Mouse (Mus musculus): ENCODE results near the gene Cit. TPM values are rescaled to one million over a fixed set of nuclear protein-coding genes. Genes with fewer than 3 reads are reported as not detected.

Gene Cit
- polyA plus RNA-seq, 1 experiment from 2014 or later: 21.1 TPM

- 95% methylated on average over 9 of the region's 9 CpGs for WGBS
- ATAC-seq: no peak
- Histone ChIP-seq H3K36me3 (peaks cover 26% of the 10 kb centered on the region), H3K27me3 (no peaks in the 10 kb centered on the region), H3K4me3 (replicated peaks) (no peak overlapping the region), H3K27ac (no peak overlapping the region), H3K9ac (replicated peaks) (no peak overlapping the region), H3K4me1 (replicated peaks) (no peaks in the 10 kb centered on the region), H3K4me2 (replicated peaks) (no peak overlapping the region), H3K9me3 (no peaks in the 10 kb centered on the region)
Measured at GRCm38 (mm10) chr5:115884429-115884828, 39.4 kb downstream of the Cit start.

- 66% methylated on average over 5 of the region's 5 CpGs for WGBS
- H3K4me2 ChIP-seq (replicated peaks): no peak overlapping the region
- ATAC-seq: no peak
- no peak overlapping the region for H3K4me3 ChIP-seq (replicated peaks)
- H3K27ac ChIP-seq: no peak overlapping the region
- no peaks in the 10 kb centered on the region for H3K4me1 ChIP-seq (replicated peaks)
- no peaks in the 10 kb centered on the region for H3K9me3 ChIP-seq
- no peak overlapping the region for H3K9ac ChIP-seq (replicated peaks)
- H3K36me3 ChIP-seq: peaks cover 10% of the 10 kb centered on the region; the same call in 1 of the 2 replicates
- no peaks in the 10 kb centered on the region for H3K27me3 ChIP-seq
Measured at GRCm38 (mm10) chr5:115893772-115894171, 48.7 kb downstream of the Cit start.

GRCm38 (mm10) chr5:115897036-115897435 is 52.0 kb downstream of the Cit start:
- no peaks in the 10 kb centered on the region for H3K9me3 ChIP-seq
- peaks cover 5% of the 10 kb centered on the region for H3K36me3 ChIP-seq
- no peaks in the 10 kb centered on the region for H3K4me1 ChIP-seq (replicated peaks)
- H3K9ac ChIP-seq (replicated peaks): no peak overlapping the region
- 58% methylated on average over 9 of the region's 9 CpGs for WGBS
- no peak for ATAC-seq
- H3K4me3 ChIP-seq (replicated peaks): no peak overlapping the region
- no peaks in the 10 kb centered on the region for H3K27me3 ChIP-seq
- H3K4me2 ChIP-seq (replicated peaks): no peak overlapping the region
- H3K27ac ChIP-seq: no peak overlapping the region

DNA sequence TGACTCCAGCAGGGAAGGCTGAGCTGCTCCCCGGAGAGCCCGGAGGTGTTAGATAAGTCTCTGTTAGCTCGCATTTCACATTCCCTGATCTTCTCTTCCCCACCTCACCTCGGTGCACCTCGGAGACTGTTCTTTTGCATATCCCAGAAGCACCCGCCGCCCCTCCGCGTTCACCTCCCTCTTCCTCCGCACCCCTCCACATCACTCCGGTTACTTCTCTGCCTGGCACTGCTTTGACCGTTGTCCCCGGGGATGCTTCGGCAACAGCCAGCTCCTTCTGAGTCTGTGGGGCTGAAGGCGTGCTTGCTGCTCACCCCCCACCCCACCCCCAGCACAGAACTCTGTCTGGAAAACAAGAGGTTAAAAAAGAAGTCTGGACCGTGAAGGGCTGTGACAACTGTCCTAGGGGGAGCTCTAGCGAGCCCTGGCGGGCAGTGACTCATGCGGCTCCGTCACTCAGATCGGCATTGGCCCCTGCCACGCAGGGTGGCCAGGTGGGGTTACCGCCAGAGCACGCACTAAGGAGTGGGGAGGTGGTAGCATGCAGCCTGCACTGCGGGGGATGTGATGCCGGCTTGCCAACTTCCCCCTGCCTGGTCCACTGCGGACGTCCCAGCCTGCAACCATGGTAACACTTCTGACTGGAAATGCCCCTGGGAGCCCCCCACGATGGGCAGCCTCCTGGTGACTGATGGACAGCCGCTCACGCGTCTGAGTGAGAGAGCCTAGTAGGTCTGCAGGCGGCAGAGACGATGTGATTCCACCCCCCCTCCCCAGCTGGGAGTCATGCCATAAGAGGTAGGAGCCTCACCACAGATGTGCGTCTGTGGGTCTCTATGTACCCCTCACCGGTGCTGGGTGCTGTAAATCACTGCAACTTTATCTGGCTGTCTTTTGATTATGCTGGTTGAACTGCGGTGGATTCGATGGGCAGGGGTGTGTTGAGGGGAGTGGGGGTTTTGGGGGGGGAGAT is 62.2 kb downstream of the Cit start:
- H3K9ac ChIP-seq (replicated peaks): peak overlapping the region; percentile 59
- H3K36me3 ChIP-seq: no peaks in the 10 kb centered on the region
- ATAC-seq: peak; percentile 87
- peak overlapping the region; percentile 79 for H3K4me2 ChIP-seq (replicated peaks)
- no peaks in the 10 kb centered on the region for H3K9me3 ChIP-seq
- 2% methylated on average over 38 of the region's 38 CpGs for WGBS
- no peaks in the 10 kb centered on the region for H3K27me3 ChIP-seq
- H3K27ac ChIP-seq: peak overlapping the region; percentile 53
- peaks cover 31% of the 10 kb centered on the region for H3K4me1 ChIP-seq (replicated peaks)
- peak overlapping the region; percentile 49 for H3K4me3 ChIP-seq (replicated peaks)

- H3K4me2 ChIP-seq (replicated peaks): peak overlapping the region; percentile 79
- WGBS: 16% methylated on average over 10 of the region's 10 CpGs
- H3K36me3 ChIP-seq: no peaks in the 10 kb centered on the region
- peak overlapping the region; percentile 66 for H3K27ac ChIP-seq
- peak; percentile 69; the same call in 1 of the 2 replicates for ATAC-seq
- H3K4me3 ChIP-seq (replicated peaks): peak overlapping the region; percentile 49
- peaks cover 31% of the 10 kb centered on the region for H3K4me1 ChIP-seq (replicated peaks)
- no peaks in the 10 kb centered on the region for H3K27me3 ChIP-seq
- H3K9me3 ChIP-seq: no peaks in the 10 kb centered on the region
- peak overlapping the region; percentile 59 for H3K9ac ChIP-seq (replicated peaks)
Measured at GRCm38 (mm10) chr5:115908251-115908650, 63.2 kb downstream of the Cit start.

- Histone ChIP-seq H3K27ac (peak overlapping the region; percentile 66), H3K4me2 (replicated peaks) (peak overlapping the region; percentile 79), H3K4me3 (replicated peaks) (peak overlapping the region; percentile 49), H3K9ac (replicated peaks) (peak overlapping the region; percentile 59), H3K4me1 (replicated peaks) (peaks cover 31% of the 10 kb centered on the region), H3K36me3 (no peaks in the 10 kb centered on the region), H3K9me3 (no peaks in the 10 kb centered on the region), H3K27me3 (no peaks in the 10 kb centered on the region)
- ATAC-seq: peak; percentile 29; the same call in 1 of the 2 replicates
- WGBS: 49% methylated on average over 12 of the region's 12 CpGs
Measured at GRCm38 (mm10) chr5:115908699-115909098, 63.6 kb downstream of the Cit start.

DNA sequence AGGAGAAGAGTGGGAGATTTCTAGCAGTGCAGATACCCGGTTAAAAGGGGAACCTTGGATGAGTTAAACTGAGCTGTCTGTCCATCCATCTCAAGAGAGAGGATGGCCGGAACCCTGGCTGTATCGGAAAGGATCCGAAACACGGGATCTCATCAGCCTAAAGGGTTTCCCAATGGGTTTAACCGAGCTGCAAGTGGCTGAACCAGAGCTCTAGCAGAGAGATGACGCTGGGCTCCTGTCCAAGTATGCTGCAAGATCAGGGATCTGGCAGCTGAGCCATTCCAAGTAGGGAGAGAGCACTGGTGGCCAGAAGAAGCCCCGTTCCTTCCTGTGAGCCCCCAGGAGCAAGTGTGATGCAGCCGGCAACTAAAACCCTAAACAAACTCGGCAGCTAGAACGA is 64.0 kb downstream of the Cit start:
- H3K4me3 ChIP-seq (replicated peaks): peak overlapping the region; percentile 49
- 72% methylated on average over 11 of the region's 11 CpGs for WGBS
- H3K9ac ChIP-seq (replicated peaks): 0 out of 2 replicates have a peak overlapping the region, but pooled peaks have one; percentile 59
- no peak overlapping the region for H3K27ac ChIP-seq
- peaks cover 31% of the 10 kb centered on the region for H3K4me1 ChIP-seq (replicated peaks)
- no peaks in the 10 kb centered on the region for H3K9me3 ChIP-seq
- no peaks in the 10 kb centered on the region for H3K27me3 ChIP-seq
- H3K4me2 ChIP-seq (replicated peaks): peak overlapping the region; percentile 79
- no peak for ATAC-seq
- no peaks in the 10 kb centered on the region for H3K36me3 ChIP-seq

- H3K9ac ChIP-seq (replicated peaks): no peak overlapping the region
- H3K36me3 ChIP-seq: no peaks in the 10 kb centered on the region
- WGBS: 80% methylated on average over 11 of the region's 11 CpGs
- no peak overlapping the region for H3K27ac ChIP-seq
- H3K4me1 ChIP-seq (replicated peaks): peaks cover 31% of the 10 kb centered on the region
- 0 out of 2 replicates have a peak overlapping the region, but pooled peaks have one; percentile 79 for H3K4me2 ChIP-seq (replicated peaks)
- ATAC-seq: no peak
- no peak overlapping the region for H3K4me3 ChIP-seq (replicated peaks)
- no peaks in the 10 kb centered on the region for H3K9me3 ChIP-seq
- no peaks in the 10 kb centered on the region for H3K27me3 ChIP-seq
Measured at GRCm38 (mm10) chr5:115910491-115910890, 65.4 kb downstream of the Cit start.

DNA sequence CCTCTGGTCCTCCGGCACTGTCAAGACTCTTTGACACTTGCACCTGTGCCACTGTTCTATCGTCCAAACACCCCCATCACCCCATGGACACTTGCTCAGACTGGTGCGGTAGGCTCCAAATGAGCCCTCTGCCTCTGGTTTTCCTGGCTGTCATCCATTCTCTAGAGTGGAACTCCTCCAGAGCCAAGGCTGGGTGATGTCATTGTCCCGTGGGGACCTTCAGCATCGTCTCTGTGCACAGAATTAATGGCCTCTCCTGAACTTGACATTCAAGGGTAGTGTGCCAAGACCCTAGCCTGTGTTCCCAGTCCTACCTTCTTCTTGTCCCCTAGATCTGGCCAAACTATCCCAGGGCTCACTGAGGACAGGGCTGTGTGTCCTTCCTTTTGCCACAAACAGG is 70.4 kb downstream of the Cit start:
- Histone ChIP-seq H3K27me3 (no peaks in the 10 kb centered on the region), H3K36me3 (no peaks in the 10 kb centered on the region), H3K9me3 (no peaks in the 10 kb centered on the region), H3K4me3 (replicated peaks) (no peak overlapping the region), H3K4me2 (replicated peaks) (no peak overlapping the region), H3K27ac (no peak overlapping the region), H3K4me1 (replicated peaks) (no peaks in the 10 kb centered on the region), H3K9ac (replicated peaks) (no peak overlapping the region)
- ATAC-seq: no peak
- 89% methylated on average over 5 of the region's 5 CpGs for WGBS

DNA sequence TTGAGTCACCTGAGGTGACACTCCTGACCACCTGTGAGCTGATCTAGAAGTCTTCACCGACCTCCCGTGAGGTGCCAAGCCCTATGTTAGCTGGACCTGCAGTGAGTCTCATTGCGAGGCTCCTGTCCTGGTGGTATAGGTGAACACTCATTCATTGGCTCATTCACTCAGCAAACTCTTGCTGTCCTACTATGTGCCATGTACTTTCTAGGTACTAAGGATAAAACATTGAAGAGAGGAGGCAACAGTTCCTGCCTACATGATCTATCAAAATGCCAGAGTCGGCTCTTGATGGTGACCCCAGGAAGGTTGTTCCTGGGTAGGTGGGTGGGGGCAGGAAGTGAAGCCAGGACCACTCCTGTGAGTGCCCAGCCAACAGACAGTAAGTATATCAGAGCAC is 72.9 kb downstream of the Cit start:
- Histone ChIP-seq H3K4me2 (replicated peaks) (no peak overlapping the region), H3K4me1 (replicated peaks) (no peaks in the 10 kb centered on the region), H3K4me3 (replicated peaks) (no peak overlapping the region), H3K36me3 (no peaks in the 10 kb centered on the region), H3K9me3 (no peaks in the 10 kb centered on the region), H3K27ac (no peak overlapping the region), H3K27me3 (no peaks in the 10 kb centered on the region), H3K9ac (replicated peaks) (no peak overlapping the region)
- 97% methylated on average over 4 of the region's 4 CpGs for WGBS
- no peak for ATAC-seq

GRCm38 (mm10) chr5:115918597-115919351 is 73.7 kb downstream of the Cit start:
- Histone ChIP-seq H3K4me1 (replicated peaks) (no peaks in the 10 kb centered on the region), H3K36me3 (no peaks in the 10 kb centered on the region), H3K9me3 (no peaks in the 10 kb centered on the region), H3K9ac (replicated peaks) (no peak overlapping the region), H3K27ac (no peak overlapping the region), H3K4me2 (replicated peaks) (no peak overlapping the region), H3K27me3 (no peaks in the 10 kb centered on the region), H3K4me3 (replicated peaks) (no peak overlapping the region)
- 94% methylated on average over 23 of the region's 23 CpGs for WGBS
- ATAC-seq: no peak

DNA sequence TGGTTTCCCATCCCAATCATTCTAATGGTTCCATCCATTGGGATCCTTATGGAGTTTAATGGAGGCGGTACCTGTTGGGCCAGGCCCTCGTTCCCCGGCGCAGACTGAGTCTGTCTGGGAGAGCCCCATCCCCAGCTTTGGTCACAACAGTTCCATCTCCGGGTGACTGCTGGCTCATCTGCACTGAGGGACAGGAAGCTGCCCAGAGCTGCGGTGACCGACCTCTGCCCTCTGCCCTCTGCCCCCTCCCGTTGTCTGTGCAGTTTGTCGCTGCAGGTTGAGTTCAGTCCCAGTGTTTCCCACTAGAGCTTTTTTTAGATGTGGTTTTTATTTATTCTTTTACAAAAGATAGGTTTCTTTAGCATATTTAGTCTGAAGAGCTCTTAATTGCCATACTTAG is 76.9 kb downstream of the Cit start:
- WGBS: 68% methylated on average over 9 of the region's 9 CpGs
- H3K4me3 ChIP-seq (replicated peaks): no peak overlapping the region
- no peak overlapping the region for H3K27ac ChIP-seq
- no peak overlapping the region for H3K4me2 ChIP-seq (replicated peaks)
- H3K36me3 ChIP-seq: peaks cover 13% of the 10 kb centered on the region; the same call in 1 of the 2 replicates
- H3K9ac ChIP-seq (replicated peaks): no peak overlapping the region
- H3K4me1 ChIP-seq (replicated peaks): no peaks in the 10 kb centered on the region
- H3K9me3 ChIP-seq: no peaks in the 10 kb centered on the region
- H3K27me3 ChIP-seq: no peaks in the 10 kb centered on the region
- no peak for ATAC-seq

Data from midbrain, embryonic 13.5 days (tissue).